Mouse (Mus musculus) kidney, postnatal 14 days (tissue): Measurements from ENCODE around the gene Pmm1.
"Not testable (repeated sequence)": the region's sequence is repeated elsewhere in the genome, so short reads cannot be mapped to it uniquely, and the experiment has no call there.

Source experiments
- DNase-seq: peaks from one replicate; pipeline ENCODE4 v3.0.0; 2022; ENCODE audit warnings: mixed read lengths

The Pmm1 gene

DNA sequence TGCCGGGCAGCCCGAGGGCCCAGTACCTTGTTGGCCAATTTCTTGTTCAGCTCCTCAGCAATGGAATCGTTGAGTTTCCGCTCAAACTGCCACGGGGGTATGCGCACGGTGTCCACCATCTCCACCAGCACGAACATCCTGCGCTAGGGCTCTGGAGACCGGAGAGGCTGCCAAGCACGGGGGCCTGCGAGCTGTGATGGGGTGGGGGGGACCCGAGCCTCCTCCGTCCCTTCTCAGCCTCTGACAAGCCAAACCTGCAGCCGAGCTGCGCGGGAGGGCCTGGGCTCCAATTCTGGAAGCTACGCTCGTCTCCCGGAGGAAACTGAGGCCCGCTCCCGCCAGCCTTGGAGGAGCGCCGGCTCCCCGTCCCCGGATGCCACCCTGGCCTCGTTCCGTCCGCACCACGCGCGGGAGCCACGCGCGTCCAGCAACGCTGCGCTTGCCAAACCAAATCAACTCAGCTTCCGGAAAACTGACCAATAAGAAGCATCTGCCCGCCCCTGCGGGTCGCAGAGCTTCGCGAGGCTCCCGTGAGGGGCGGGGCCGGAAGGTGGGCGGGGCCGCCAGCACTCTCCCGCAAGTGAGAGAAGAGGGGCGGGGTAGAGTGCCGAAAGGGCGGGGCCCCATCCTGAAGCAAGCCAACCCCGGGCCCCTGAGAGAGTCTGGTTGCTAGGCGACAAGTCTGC lies 34.8 kb downstream of the Pmm1 start, which contains the start of gene Polr3h:
Gene Polr3h (minus strand): TSS at position 481 of the 686 bp plus-strand sequence.
- DNase-seq = peak; percentile 98

DNA sequence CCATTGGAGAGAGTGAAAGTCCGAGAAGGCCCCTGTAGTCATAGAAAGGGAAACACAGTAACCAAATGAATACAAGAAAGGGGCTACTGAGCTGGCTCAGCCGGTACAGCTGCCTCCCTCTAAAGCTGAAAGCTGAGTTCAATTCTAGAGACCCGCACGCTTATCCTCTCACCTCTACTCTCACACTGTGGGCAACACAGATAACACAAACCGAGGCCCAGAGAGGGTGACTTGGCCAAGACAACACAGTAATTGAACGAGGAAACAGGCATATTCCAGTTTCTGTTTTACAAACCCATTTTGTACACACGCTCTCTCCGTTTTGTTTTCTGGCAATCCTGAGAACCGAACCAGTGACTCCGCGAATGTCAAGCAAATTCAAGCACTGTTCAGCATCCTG lies 35.8 kb downstream of the Pmm1 start:
- DNase-seq = no peak

DNA sequence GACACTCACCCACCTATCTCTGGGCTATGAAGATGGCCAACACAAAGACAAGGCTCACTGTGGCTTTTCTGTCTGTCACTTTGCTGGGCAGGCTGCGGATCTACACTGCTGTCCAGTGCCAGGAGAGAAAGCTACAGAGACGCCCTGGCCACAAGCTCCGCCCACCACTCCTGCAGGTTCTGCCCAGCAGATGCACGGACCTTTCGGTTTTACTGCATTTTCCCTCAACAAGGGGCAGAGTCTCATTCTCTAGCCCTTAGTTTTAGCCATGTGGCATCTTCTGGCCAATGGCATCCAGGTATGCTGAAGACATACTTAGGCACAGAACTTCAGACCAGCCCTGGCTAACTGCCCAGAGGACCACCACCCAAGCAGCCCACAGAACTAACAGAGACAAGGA lies 39.5 kb downstream of the Pmm1 start:
- no peak for DNase-seq

DNA sequence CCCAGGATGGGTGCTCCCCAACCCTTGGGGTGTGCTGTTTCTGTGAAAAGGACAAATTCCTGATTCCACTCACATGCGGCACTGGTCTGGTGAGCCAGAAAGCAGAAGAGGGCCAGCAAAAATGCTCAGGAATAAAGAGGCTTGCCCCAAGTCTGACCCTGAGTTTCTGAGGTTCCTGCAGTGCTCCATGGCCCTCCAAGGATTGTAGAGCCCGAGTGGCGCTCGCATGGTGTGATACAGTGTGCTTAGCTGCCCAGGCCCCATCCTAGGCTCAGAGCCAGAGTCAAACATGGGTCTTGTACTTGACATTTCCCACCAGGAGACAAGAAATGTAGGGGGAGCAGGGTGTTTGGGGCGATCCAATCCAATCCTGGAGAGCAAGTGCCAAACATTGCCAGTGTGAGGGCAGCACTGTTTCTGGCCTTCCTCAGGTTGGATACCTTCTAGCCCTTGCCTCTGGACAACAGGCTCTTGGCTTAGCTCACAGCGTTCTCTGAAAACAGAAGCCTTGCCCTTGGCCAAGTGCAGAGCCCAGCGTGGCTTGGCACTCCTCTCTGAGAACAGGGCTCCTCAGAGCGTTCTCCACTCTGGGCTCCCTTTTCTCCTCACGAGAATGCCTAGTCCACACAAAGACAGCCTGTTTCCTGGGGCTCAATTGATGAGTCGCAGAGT lies 40.0 kb downstream of the Pmm1 start:
- no peak for DNase-seq

DNA sequence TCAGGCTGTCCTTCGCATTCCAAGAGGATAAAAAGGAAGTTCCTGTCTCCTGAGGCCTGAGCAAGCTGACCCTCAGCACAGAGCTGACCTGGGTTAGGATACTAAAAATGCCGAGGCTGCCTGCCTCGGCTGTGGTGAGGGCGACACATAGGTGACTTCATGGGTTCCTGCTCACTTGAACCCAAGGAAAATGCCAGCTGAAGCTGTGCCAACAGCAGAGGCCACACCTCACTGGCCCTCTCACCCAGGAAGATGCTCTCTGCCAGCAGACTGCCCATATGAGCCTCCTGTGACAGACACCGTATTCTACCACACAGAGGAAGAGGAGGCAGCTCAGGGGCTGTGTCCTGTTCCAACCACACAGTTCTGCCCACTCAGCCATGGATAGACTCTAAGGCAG lies 41.7 kb downstream of the Pmm1 start:
- DNase-seq = no peak

DNA sequence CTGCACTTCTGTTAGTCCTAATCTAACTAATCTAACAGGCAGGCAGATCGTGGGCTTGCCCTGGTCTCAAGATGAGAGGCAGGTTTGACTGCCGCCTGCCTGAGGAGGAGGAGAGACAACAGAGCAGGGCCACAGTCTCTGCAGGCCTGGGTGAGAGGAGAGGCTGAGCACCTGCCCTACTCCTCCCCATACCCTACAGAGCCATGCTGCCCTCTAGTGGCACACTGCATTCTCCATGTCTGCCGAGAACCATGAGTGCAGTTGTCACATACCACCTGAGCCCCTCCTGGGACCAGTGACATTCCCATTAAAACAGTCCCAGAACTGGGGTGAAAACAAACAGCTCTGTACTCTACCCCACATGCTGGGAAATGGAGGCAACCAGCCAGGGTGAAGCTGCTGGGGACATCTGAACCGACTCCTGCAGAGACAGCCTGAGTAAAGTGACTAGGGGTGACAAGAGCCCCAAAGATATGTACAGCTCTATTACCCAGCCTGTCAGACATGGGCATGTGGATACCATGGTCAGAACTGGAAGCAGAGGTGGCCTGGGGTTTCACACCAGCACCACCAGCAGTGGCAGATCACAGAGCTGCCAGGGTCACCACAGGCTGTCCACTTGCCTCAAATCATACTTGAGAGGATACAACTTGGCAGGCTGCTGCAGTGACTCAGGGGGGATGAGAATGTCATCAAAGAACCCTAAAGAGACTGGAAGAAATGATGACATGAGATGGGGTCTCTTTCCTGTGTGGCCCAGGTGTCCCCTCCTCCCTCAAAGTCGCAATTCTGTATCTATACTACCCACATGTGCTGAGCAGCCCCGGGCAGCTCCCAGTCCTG lies 42.9 kb downstream of the Pmm1 start:
- DNase-seq = peak; percentile 78

DNA sequence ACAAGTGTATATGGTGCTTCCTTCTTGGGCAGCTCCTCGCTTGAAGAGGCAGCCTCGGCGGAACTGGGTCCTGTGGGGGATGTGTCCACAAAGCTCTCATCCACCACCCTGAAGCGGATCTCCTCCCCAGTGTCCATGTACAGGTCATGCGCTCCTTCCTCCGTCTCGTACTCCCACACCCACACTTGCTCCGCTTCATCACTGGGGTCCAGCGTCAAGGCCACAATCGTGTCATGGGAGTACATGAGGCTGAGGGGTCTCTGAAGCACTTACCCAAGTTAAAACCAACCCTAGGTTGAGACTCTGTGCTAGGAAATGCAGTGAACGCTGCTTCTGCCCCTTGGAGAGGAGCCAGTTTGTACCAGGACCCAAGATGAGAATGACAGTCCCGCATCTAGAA lies 43.5 kb downstream of the Pmm1 start:
- DNase-seq = no peak

DNA sequence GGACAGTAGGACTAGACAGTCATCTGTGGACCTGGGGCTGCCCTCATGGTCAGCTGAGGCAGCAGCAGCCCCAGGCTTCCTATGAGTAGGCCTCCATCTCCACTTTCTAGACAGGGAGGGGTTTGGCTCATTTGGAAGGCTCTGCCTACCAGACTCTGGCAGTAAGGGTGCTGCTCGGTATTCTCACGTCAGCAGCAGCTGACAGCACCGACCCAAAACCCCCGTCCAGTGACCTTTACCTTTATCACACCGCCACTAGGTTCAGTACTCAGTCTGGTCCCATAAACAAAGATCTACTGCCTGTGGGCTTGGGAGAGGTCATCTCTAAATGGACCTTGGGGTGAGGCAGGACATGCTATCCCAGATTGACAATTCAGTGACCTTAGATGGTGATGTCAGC lies 45.1 kb downstream of the Pmm1 start:
- no peak for DNase-seq

DNA sequence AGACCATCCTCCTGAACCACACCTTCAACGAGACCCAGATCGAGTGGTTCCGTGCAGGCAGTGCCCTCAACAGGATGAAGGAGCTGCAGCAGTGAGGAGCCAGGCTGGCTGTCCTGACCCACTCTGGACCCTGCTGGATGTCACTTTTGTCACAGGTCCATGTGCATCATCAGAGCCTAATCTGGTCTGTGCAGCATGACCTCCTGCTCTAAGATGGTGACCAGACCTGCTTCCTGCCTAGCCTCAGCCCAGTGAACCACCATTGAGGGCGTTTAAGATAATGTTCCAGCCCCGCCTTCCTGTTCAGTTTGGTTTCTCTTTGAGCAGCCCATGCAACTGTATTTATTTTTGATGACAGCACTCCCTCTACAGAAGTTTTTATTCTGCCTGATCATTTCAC lies 46.1 kb downstream of the Pmm1 start:
- no peak for DNase-seq

DNA sequence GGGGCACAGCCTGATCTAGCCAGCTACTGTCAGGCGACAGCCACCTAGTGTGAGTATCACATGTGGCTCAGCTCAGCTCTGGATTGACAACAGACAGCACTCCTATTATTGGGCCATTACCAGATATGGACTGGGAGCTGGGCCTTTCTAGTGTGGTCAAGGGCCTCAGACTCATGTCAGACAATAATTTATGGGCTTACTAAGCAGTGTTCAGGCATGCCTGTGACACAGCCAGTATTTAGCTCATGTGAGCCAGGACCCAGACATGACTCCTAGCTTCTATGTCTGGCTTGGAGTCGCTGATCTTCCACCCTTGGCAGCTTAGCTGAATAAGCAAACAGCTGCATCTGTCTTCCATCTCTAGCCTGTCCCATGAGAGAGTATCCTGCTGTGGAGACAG lies 48.2 kb downstream of the Pmm1 start:
- peak; percentile 46 for DNase-seq

DNA sequence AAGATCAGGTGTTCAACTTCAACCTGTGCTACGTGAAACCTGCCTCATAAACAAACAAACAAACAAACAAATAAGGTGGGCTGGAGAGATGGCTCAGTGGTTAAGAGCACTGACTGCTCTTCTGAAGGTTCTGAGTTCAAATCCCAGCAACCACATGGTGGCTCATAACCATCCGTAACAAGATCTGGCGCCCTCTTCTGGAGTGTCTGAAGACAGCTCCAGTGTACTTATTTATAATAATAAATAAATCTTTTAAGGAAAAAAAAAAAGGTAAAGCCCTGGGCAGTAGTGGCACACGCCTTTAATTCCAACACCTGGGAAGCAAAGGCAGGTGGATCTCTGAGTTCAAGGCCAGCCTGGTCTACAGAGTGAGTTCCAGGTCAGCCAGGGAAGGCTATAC lies 52.0 kb downstream of the Pmm1 start:
- DNase-seq = not testable (repeated sequence)

DNA sequence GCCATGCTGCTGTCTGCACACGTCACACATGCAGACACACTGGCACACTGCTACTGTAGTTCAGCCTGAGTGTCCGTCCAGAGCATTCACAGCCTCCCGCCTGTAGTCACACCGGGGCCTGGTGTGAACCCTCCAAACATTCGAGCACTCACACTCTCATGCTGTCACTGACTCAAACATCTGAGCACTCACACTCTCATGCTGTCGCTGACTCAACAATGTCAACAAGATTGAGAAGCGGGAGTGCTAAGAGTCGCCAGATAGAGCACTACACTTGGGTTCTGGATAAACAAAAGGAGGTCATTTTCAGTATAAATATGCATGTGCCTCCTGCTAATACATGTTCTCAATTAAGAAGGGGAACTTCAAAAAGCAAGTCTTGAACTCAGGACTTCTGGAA lies 52.8 kb downstream of the Pmm1 start:
- DNase-seq = no peak

DNA sequence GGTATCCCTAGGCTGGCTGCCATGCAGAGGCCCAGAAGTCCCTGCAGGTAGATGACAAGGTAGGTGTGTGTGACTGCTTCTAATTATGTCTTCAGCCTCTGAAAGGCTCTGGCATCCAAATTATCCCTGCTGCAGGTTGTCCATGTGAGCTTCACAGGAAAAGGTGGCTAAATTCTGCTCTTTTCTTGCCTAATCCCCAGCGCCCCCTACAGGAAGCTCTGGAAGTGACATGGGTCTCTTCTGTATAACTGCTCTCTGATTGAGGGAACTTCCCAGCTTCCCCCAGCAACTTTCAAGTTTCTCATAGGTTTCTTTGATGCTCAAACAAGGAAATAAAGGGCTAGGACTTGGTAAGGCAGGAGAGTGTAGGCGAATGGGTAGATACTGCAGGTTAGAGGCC lies 55.8 kb downstream of the Pmm1 start:
- DNase-seq = peak; percentile 71
